ENCODE assay signal across 9 mouse cellular contexts in genomic region chr8:129264296-129264695, GRCm38 (mm10). TPM values are rescaled to one million over a fixed set of nuclear protein-coding genes. Genes with fewer than 3 reads are reported as not detected.
DNase-seq lines count a peak whose midpoint lies in the region; ATAC-seq lines count a peak whose summit lies in the region.
"Had no signal": no experiment of that assay in that cellular context is flagged by ENCODE, and none has a peak within 500 bp of the region (broad histone marks: within the 10 kb centered on the region; RNA-seq: fewer than 3 reads in every experiment).

No protein-coding gene starts in this region.

- 58% methylated on average over 2 of the region's 2 CpGs for WGBS in lung, embryonic 15.5 days
- WGBS in embryonic facial prominence, embryonic 14.5 days, result 71% methylated on average over 2 of the region's 2 CpGs
- 91% methylated on average over 2 of the region's 2 CpGs for WGBS in limb, embryonic 11.5 days
- WGBS in neural tube, embryonic 12.5 days, result 77% methylated on average over 2 of the region's 2 CpGs

- H3K36me3 ChIP-seq in lung, embryonic 15.5 days, result peaks cover 14% of the 10 kb centered on the region; the same call in 1 of the 2 replicates
- peaks cover 17% of the 10 kb centered on the region; the same call in 1 of the 2 replicates for H3K36me3 ChIP-seq in embryonic facial prominence, embryonic 14.5 days (ENCODE audit: control insufficient read depth, insufficient read depth, low read length)
- H3K36me3 ChIP-seq in limb, embryonic 11.5 days (ENCODE audit: control insufficient read depth, insufficient read depth, low read length), result peaks cover 9% of the 10 kb centered on the region
- H3K36me3 ChIP-seq in neural tube, embryonic 12.5 days, result peaks cover 19% of the 10 kb centered on the region

- no peaks in the 10 kb centered on the region for H3K27me3 ChIP-seq in lung, embryonic 15.5 days
- H3K27me3 ChIP-seq in embryonic facial prominence, embryonic 14.5 days (replicated peaks; ENCODE audit: control insufficient read depth, insufficient read depth, low read length), result no peaks in the 10 kb centered on the region
- H3K27me3 ChIP-seq in limb, embryonic 11.5 days (ENCODE audit: control insufficient read depth, insufficient read depth, low read length), result no peaks in the 10 kb centered on the region
- H3K27me3 ChIP-seq in neural tube, embryonic 12.5 days (replicated peaks), result no peaks in the 10 kb centered on the region

- ATAC-seq in lung, embryonic 15.5 days (ENCODE audit: borderline replicate concordance, extremely low read depth, low FRiP score, low TSS enrichment), result no peak
- no peak for ATAC-seq in embryonic facial prominence, embryonic 14.5 days (ENCODE audit: low read depth)
- no peak for ATAC-seq in limb, embryonic 11.5 days (ENCODE audit: insufficient number of reproducible peaks, low FRiP score, low TSS enrichment, low read depth)
- ATAC-seq in neural tube, embryonic 12.5 days (ENCODE audit: low FRiP score, low read depth), result no peak

- no peak overlapping the region for H3K27ac ChIP-seq in lung, embryonic 15.5 days
- H3K27ac ChIP-seq in embryonic facial prominence, embryonic 14.5 days (replicated peaks; ENCODE audit: low read depth, low read length), result no peak overlapping the region
- no peak overlapping the region for H3K27ac ChIP-seq in limb, embryonic 11.5 days (replicated peaks; ENCODE audit: low read depth, low read length)
- no peak overlapping the region for H3K27ac ChIP-seq in neural tube, embryonic 12.5 days

- H3K4me3 ChIP-seq in lung, embryonic 15.5 days, result 0 out of 2 replicates have a peak overlapping the region, but pooled peaks have one; percentile 48
- peak overlapping the region; percentile 50; the same call in 1 of the 2 replicates for H3K4me3 ChIP-seq in embryonic facial prominence, embryonic 14.5 days (ENCODE audit: low read depth, low read length)
- H3K4me3 ChIP-seq in limb, embryonic 11.5 days (ENCODE audit: low read depth, low read length), result no peak overlapping the region
- H3K4me3 ChIP-seq in neural tube, embryonic 12.5 days, result no peak overlapping the region

- no peak for DNase-seq in lung, postnatal 14 days
- DNase-seq in embryonic facial prominence, embryonic 14.5 days (ENCODE audit: low spot score), result no peak
- DNase-seq in limb, embryonic 11.5 days (ENCODE audit: low spot score), result no peak
- DNase-seq in thymus, postnatal 0 days (ENCODE audit: low spot score), result no peak
- DNase-seq in layer of hippocampus, adult 18-20 months (ENCODE audit: low spot score in 2 of 2), result no peak
- DNase-seq in layer of hippocampus, postnatal 25 days (ENCODE audit: extremely low spot score in 1 of 2, low spot score in 1 of 2), result no peak
- DNase-seq: adrenal gland, adult 8-10 months had no signal

- H3K4me2 ChIP-seq in lung, embryonic 15.5 days, result peak overlapping the region; percentile 72
- peak overlapping the region; percentile 61 for H3K4me2 ChIP-seq in embryonic facial prominence, embryonic 14.5 days (ENCODE audit: low read depth, low read length)
- H3K4me2 ChIP-seq in limb, embryonic 11.5 days (ENCODE audit: low read depth, severe bottlenecking), result peak overlapping the region; percentile 36
- peak overlapping the region; percentile 70 for H3K4me2 ChIP-seq in neural tube, embryonic 12.5 days (replicated peaks)

- no peak overlapping the region for H3K9ac ChIP-seq in lung, embryonic 15.5 days
- no peak overlapping the region for H3K9ac ChIP-seq in embryonic facial prominence, embryonic 14.5 days (ENCODE audit: low read depth, low read length)
- no peak overlapping the region for H3K9ac ChIP-seq in limb, embryonic 11.5 days (ENCODE audit: low read length)
- no peak overlapping the region for H3K9ac ChIP-seq in neural tube, embryonic 12.5 days

- 0 out of 2 replicates have a peak, but pooled peaks cover 5% of the 10 kb centered on the region for H3K9me3 ChIP-seq in lung, embryonic 15.5 days
- H3K9me3 ChIP-seq in embryonic facial prominence, embryonic 14.5 days (ENCODE audit: control insufficient read depth, low read length), result peaks cover 14% of the 10 kb centered on the region
- no peaks in the 10 kb centered on the region; the same call in 1 of the 2 replicates for H3K9me3 ChIP-seq in limb, embryonic 11.5 days (ENCODE audit: control insufficient read depth, low read length)
- peaks cover 17% of the 10 kb centered on the region for H3K9me3 ChIP-seq in neural tube, embryonic 12.5 days

- peaks cover 9% of the 10 kb centered on the region; the same call in 1 of the 2 replicates for H3K4me1 ChIP-seq in lung, embryonic 15.5 days
- no peaks in the 10 kb centered on the region for H3K4me1 ChIP-seq in embryonic facial prominence, embryonic 14.5 days (ENCODE audit: control insufficient read depth, insufficient read depth, low read length)
- H3K4me1 ChIP-seq in limb, embryonic 11.5 days (ENCODE audit: control insufficient read depth, insufficient read depth, low read length), result no peaks in the 10 kb centered on the region
- H3K4me1 ChIP-seq in neural tube, embryonic 12.5 days, result no peaks in the 10 kb centered on the region

RNA-seq across cellular contexts. Expression of gene 2610044O15Rik8, which starts 30.1 kb away (rescaled TPM):
- 21.4 and 25.2 TPM in 2 replicates for polyA plus RNA-seq in lung, embryonic 15.5 days (2015; fragmentation: Nextera tagmentation; extraction: Ambion mirVana)
- polyA plus RNA-seq in embryonic facial prominence, embryonic 14.5 days (2014; fragmentation: Nextera tagmentation; extraction: Ambion mirVana), result 25.3 and 28.0 TPM in 2 replicates
- 25.7 and 28.1 TPM in 2 replicates for polyA plus RNA-seq in limb, embryonic 11.5 days (2014; fragmentation: Nextera tagmentation; extraction: Ambion mirVana)
- polyA plus RNA-seq in neural tube, embryonic 12.5 days (2016; fragmentation: Nextera tagmentation; extraction: Ambion mirVana), result 22.3 and 24.2 TPM in 2 replicates
- polyA plus RNA-seq in thymus, postnatal 0 days (2015; fragmentation: Nextera tagmentation; extraction: Ambion mirVana), result 34.9 and 36.6 TPM in 2 replicates
- 10 to 100 TPM; 23.0 to 24.3 TPM for total RNA-seq in layer of hippocampus, adult 18-20 months (2021)
- 10 to 100 TPM; 21.2 to 22.1 TPM for total RNA-seq in layer of hippocampus, postnatal 25 days (2021)

Comparison
In these comparisons a context has a peak if more than half of its experiments do, and no peak if none do; other contexts are left out.
1. H3K4me3 ChIP-seq: peak in lung, embryonic 15.5 days (single experiment) and embryonic facial prominence, embryonic 14.5 days (single experiment); none in limb, embryonic 11.5 days (single experiment) and neural tube, embryonic 12.5 days (single experiment).
2. Peak in every context shown above with its lines, with median percentiles within 50 percentile points of each other: H3K4me2 ChIP-seq.